Mouse (Mus musculus) right cerebral cortex, postnatal 10 days (tissue): ENCODE measurements around the gene Cox7a2l.

Source experiments
- DNase-seq, 2 experiments: peaks; one replicate each; pipeline ENCODE4 v3.0.0; 2021; ENCODE audit warnings: low spot score in 2 of 2

Cox7a2l gene

DNA sequence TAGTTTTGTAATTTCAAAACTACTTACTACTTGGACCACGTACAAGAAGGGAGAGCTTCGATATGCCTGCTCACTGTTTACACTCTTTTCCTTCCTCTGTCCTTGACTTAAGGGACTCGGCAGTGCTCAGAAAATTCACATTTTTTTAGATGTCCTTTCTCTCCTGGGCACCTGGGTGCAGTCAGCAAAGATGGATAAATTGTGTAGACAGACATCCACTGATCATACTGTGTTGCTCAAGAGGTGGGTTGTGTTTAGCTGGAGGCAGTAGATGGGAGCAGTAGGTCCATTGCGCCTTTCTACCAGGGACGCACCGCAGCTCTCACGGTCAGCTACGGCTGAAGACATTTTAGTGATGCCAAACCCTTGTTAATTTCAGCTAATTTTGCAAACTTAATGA is 64.7 kb downstream of the Cox7a2l start:
- DNase-seq = no peak
